Mouse (Mus musculus): ENCODE results near the gene Nphp4. TPM values are rescaled to one million over a fixed set of nuclear protein-coding genes. Genes with fewer than 3 reads are reported as not detected.

Nphp4 gene
- polyA plus RNA-seq, 1 experiment: 15.3 TPM

GRCm38 (mm10) chr4:152583616-152584015, 107.1 kb downstream of the Nphp4 start:
- H3K27me3 ChIP-seq (ENCODE audit: control insufficient read depth, insufficient read depth, low read length): no peaks in the 10 kb centered on the region
- peaks cover 4% of the 10 kb centered on the region for H3K4me1 ChIP-seq (ENCODE audit: control insufficient read depth, insufficient read depth, low read length)
- no peak overlapping the region for H3K4me3 ChIP-seq (ENCODE audit: control insufficient read depth, low read depth, low read length)
- H3K36me3 ChIP-seq (ENCODE audit: control insufficient read depth, insufficient read depth, low read length): no peaks in the 10 kb centered on the region
- TF ChIP-seq POLR2A (IDR thresholded peaks at IDR 0.05; ENCODE audit: control insufficient read depth, low read depth, low read length) (no peak), CTCF (IDR thresholded peaks at IDR 0.05; ENCODE audit: control insufficient read depth, insufficient read depth, insufficient replicate concordance, low read depth, low read length) (no peak)
- H3K27ac ChIP-seq (ENCODE audit: control insufficient read depth, insufficient read depth, low read depth, low read length): no peak overlapping the region

- peaks cover 4% of the 10 kb centered on the region for H3K4me1 ChIP-seq (ENCODE audit: control insufficient read depth, insufficient read depth, low read length)
- no peak overlapping the region for H3K4me3 ChIP-seq (ENCODE audit: control insufficient read depth, low read depth, low read length)
- no peaks in the 10 kb centered on the region for H3K27me3 ChIP-seq (ENCODE audit: control insufficient read depth, insufficient read depth, low read length)
- H3K27ac ChIP-seq (ENCODE audit: control insufficient read depth, insufficient read depth, low read depth, low read length): no peak overlapping the region
- H3K36me3 ChIP-seq (ENCODE audit: control insufficient read depth, insufficient read depth, low read length): no peaks in the 10 kb centered on the region
- TF ChIP-seq POLR2A (IDR thresholded peaks at IDR 0.05; ENCODE audit: control insufficient read depth, low read depth, low read length) (no peak), CTCF (IDR thresholded peaks at IDR 0.05; ENCODE audit: control insufficient read depth, insufficient read depth, insufficient replicate concordance, low read depth, low read length) (no peak)
Observed at GRCm38 (mm10) chr4:152585526-152585925, 109.0 kb downstream of the Nphp4 start.

GRCm38 (mm10) chr4:152586175-152586574, 109.7 kb downstream of the Nphp4 start:
- no peak overlapping the region for H3K27ac ChIP-seq (ENCODE audit: control insufficient read depth, insufficient read depth, low read depth, low read length)
- no peaks in the 10 kb centered on the region for H3K27me3 ChIP-seq (ENCODE audit: control insufficient read depth, insufficient read depth, low read length)
- H3K4me3 ChIP-seq (ENCODE audit: control insufficient read depth, low read depth, low read length): no peak overlapping the region
- TF ChIP-seq POLR2A (IDR thresholded peaks at IDR 0.05; ENCODE audit: control insufficient read depth, low read depth, low read length) (no peak), CTCF (IDR thresholded peaks at IDR 0.05; ENCODE audit: control insufficient read depth, insufficient read depth, insufficient replicate concordance, low read depth, low read length) (no peak)
- peaks cover 3% of the 10 kb centered on the region for H3K4me1 ChIP-seq (ENCODE audit: control insufficient read depth, insufficient read depth, low read length)
- no peaks in the 10 kb centered on the region for H3K36me3 ChIP-seq (ENCODE audit: control insufficient read depth, insufficient read depth, low read length)

- Histone ChIP-seq H3K27me3 (ENCODE audit: control insufficient read depth, insufficient read depth, low read length) (no peaks in the 10 kb centered on the region), H3K27ac (ENCODE audit: control insufficient read depth, insufficient read depth, low read depth, low read length) (no peak overlapping the region), H3K36me3 (ENCODE audit: control insufficient read depth, insufficient read depth, low read length) (no peaks in the 10 kb centered on the region), H3K4me1 (ENCODE audit: control insufficient read depth, insufficient read depth, low read length) (no peaks in the 10 kb centered on the region), H3K4me3 (ENCODE audit: control insufficient read depth, low read depth, low read length) (no peak overlapping the region)
- TF ChIP-seq CTCF (IDR thresholded peaks at IDR 0.05; ENCODE audit: control insufficient read depth, insufficient read depth, insufficient replicate concordance, low read depth, low read length) (no peak), POLR2A (IDR thresholded peaks at IDR 0.05; ENCODE audit: control insufficient read depth, low read depth, low read length) (no peak)
Observed at GRCm38 (mm10) chr4:152604285-152604684, 127.8 kb downstream of the Nphp4 start.

DNA sequence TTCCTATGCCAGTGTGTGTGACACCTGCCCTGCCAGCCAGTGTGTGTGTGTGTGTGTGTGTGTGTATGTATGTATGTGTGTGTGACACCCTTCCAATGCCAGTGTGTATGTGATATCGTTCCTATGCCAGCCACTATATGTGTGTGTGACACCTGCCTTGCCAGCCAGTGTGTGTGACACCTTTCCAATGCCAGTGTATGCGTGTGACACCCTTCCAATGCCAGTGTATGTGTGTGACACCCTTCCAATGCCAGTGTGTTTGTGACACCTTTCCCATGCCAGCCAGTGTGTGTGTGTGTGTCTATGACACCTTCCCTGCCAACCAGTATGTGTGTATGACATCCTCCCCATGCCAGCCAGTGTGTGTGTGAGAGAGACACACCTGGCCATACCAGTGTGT, 132.7 kb downstream of the Nphp4 start:
- no peak overlapping the region for H3K27ac ChIP-seq (ENCODE audit: control insufficient read depth, insufficient read depth, low read depth, low read length)
- no peaks in the 10 kb centered on the region for H3K27me3 ChIP-seq (ENCODE audit: control insufficient read depth, insufficient read depth, low read length)
- no peaks in the 10 kb centered on the region for H3K4me1 ChIP-seq (ENCODE audit: control insufficient read depth, insufficient read depth, low read length)
- no peak for TF ChIP-seq CTCF (IDR thresholded peaks at IDR 0.05; ENCODE audit: control insufficient read depth, insufficient read depth, insufficient replicate concordance, low read depth, low read length)
- TF ChIP-seq POLR2A (IDR thresholded peaks at IDR 0.05; ENCODE audit: control insufficient read depth, low read depth, low read length): no peak
- no peaks in the 10 kb centered on the region for H3K36me3 ChIP-seq (ENCODE audit: control insufficient read depth, insufficient read depth, low read length)
- no peak overlapping the region for H3K4me3 ChIP-seq (ENCODE audit: control insufficient read depth, low read depth, low read length)

- H3K36me3 ChIP-seq (ENCODE audit: control insufficient read depth, insufficient read depth, low read length): no peaks in the 10 kb centered on the region
Observed at GRCm38 (mm10) chr4:152610026-152610425, 133.5 kb downstream of the Nphp4 start.

More at GRCm38 (mm10) chr4:152610026-152610425, 133.5 kb downstream of the Nphp4 start:
- Histone ChIP-seq H3K4me3 (ENCODE audit: control insufficient read depth, low read depth, low read length) (no peak overlapping the region), H3K4me1 (ENCODE audit: control insufficient read depth, insufficient read depth, low read length) (no peaks in the 10 kb centered on the region), H3K27ac (ENCODE audit: control insufficient read depth, insufficient read depth, low read depth, low read length) (no peak overlapping the region), H3K27me3 (ENCODE audit: control insufficient read depth, insufficient read depth, low read length) (no peaks in the 10 kb centered on the region)
- TF ChIP-seq CTCF (IDR thresholded peaks at IDR 0.05; ENCODE audit: control insufficient read depth, insufficient read depth, insufficient replicate concordance, low read depth, low read length) (no peak), POLR2A (IDR thresholded peaks at IDR 0.05; ENCODE audit: control insufficient read depth, low read depth, low read length) (no peak)

Other genes with a start within 250 kb of the Nphp4 start
- 17.2 and 18.9 TPM in 2 replicates for gene Gpr153, start 202.5 kb upstream of the Nphp4 start, polyA plus RNA-seq (2012; rRNA removed)
- gene Hes3, start 185.0 kb upstream of the Nphp4 start, polyA plus RNA-seq (2012; rRNA removed): 1.5 and 1.6 TPM in 2 replicates
- gene Icmt, start 179.5 kb upstream of the Nphp4 start, polyA plus RNA-seq (2012; rRNA removed): 50.9 and 51.6 TPM in 2 replicates
- gene Rnf207, start 157.7 kb upstream of the Nphp4 start, polyA plus RNA-seq (2012; rRNA removed): 0.22 and 0.43 TPM in 2 replicates
- 47.5 and 49.7 TPM in 2 replicates for gene Rpl22, start 151.0 kb upstream of the Nphp4 start, polyA plus RNA-seq (2012; rRNA removed)
- gene Chd5, start 138.1 kb upstream of the Nphp4 start, polyA plus RNA-seq (2012; rRNA removed): 87.3 and 88.7 TPM in 2 replicates
- 16.7 and 18.3 TPM in 2 replicates for gene Kcnab2, start 1.2 kb downstream of the Nphp4 start, polyA plus RNA-seq (2012; rRNA removed)